Mouse (Mus musculus) c-Kit-positive CD71-negative TER-119-negative erythroid progenitor cells, embryonic 14.5 days (primary cell): ENCODE measurements around the gene Elmo1.

Source experiments
- DNase-seq: peaks from one replicate; pipeline ENCODE4 v3.0.0-alpha.2; 2013; ENCODE audit warnings: low read depth

The Elmo1 gene

DNA sequence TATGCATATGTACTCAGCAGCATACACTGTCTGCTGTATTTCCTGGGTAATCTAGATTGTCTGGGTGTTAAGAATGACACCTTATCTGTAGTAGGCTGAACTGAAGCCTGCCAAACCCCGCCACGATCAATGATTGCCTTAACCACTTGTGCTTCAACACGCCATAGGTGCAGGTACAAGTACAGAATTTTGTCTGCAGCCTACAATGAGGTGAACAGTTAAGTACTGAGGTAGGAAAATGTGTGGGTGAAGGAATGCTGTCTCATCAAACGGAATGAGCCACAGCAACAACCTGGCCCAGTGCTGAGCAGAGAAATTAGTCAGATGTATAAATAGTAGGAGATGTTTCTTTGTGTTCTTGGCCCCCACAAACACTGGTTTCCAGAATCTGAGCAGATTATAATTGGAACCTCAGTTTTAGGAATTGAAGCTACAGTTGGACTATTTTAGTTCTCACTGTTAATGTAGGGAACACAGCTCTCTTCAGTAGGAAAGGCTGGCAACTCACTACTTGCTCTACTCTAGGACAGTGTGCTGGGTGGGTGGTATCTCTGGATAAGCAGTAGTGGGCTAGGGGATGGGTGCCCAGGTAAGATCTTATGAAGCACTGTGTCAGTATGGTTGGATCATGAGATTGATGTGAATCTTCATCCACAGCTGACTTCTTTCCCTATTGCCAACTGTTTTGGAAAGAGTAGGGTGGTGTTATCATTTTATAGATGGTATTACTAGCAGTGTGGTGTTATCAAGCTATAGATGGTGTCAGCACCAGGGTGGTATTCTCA is 4.7 kb downstream of the Elmo1 start:
- DNase-seq = no peak

DNA sequence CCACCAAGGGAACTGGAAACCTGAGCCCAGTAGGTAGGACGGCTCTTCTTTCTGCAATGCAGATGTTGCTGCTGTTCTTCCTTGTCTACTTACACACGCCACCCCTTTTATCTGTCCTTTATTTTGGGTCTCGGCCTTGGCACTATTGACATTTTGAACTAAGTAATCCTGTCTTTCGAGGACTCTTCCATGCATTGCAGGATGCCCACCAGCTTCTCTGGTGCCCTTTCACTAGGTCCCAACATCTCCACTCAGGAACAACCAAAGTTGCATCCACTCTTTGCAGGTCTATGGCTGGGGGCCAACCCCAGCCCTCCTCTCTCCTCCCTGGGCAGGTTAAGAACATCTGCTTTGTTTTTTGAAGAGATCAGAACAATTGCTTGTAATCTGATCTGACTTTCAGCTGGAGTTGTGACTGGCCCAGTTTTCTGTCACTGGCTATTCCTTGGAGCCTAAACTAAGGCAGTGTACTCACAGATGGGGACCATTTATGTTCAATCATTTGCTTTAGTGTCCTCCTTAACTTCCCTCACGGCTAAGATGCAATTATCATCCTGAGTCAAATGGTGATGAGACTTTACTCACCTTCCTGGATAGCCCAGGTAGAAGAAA is 6.7 kb downstream of the Elmo1 start:
- DNase-seq = no peak

DNA sequence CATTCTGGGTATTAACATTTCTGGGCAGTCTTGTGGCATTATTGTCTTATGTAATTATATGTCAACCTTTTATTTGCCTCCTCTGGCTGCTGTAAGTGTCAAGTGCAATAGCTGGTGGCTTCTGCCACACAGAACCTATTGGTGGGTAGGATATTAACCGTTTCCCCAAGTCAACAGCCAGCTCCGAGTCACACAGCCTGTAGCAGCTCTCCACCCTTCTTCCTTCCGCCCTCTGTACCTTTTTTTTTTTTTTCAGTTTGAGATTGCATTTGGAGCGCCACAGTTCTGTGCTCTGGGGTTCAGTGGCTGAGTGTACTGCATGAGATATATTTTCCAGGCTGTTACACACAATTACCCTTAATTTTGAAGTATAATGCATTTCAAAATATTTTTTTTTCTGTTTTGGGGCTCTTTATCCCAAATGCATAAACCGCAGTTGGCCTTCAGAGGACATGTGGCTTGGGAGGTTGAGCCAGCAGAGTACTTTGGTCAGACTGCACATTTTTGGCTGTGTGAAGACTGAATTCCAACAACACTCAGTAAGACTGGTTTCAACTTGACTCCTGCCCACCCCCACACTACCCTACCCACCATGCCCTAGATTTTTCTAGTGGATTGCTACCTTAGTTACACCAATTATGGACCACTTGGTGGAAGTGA is 7.7 kb downstream of the Elmo1 start:
- no peak for DNase-seq

DNA sequence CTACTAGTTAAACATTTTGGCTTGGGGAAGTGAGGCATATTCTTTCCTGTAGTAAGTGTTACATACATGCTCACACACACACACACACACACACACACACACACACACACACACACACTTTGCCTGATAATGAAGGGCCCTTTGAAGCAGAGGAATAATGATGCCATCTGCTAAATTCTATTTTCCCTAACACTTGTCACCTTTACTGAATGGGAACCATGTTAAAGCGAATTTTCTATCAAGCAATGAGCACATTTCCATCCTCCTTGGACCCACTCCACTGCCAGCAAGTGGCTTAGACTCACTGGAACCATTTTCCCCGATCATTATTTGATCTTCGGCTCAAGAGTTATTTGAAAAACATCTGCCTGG is 8.2 kb downstream of the Elmo1 start:
- DNase-seq = no peak

DNA sequence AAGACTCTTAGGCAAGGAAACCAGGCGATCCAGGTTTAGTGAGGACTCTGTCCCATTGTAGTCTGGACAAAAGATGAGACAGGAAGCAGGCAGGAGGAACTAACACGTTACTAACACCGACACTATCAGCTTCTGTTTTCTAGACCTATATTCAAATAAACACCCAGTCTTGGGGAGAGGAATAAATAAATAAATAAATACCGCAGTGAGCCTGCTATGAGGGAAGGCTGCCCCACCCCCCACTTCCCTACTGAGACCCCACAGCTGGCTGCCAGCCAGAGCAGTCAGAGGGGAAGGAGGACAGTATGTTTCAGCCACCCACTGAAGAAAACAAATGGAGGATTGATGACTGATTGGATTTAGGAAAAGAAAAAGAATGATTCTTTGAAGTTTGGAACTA is 9.2 kb downstream of the Elmo1 start:
- DNase-seq = no peak

DNA sequence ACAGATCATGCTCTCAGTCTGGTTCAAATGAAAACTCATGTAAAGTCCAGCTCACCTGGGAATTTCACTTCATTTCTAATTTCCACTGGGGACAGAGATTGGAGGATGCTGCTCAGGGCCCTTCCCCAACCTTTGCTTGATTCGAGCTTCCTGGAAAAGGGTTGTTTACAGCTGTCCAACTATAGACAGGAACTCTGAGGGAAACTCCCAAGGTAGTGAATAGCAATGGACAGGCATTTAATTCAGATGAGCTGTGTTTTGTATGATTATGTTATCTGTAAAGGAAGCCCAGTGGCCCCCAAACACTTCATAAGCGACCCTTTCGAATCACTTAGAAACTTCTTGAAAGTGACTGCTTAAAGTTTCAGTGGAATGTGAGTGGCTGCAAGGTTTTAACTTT is 10.0 kb downstream of the Elmo1 start:
- no peak for DNase-seq

- DNase-seq = no peak
Measured at GRCm38 (mm10) chr13:20101691-20102090, 11.3 kb downstream of the Elmo1 start.

- DNase-seq = no peak
Measured at GRCm38 (mm10) chr13:20104791-20105190, 14.4 kb downstream of the Elmo1 start.

GRCm38 (mm10) chr13:20105996-20106395 is 15.6 kb downstream of the Elmo1 start:
- DNase-seq = no peak

GRCm38 (mm10) chr13:20107953-20108498 is 17.6 kb downstream of the Elmo1 start:
- DNase-seq = no peak

DNA sequence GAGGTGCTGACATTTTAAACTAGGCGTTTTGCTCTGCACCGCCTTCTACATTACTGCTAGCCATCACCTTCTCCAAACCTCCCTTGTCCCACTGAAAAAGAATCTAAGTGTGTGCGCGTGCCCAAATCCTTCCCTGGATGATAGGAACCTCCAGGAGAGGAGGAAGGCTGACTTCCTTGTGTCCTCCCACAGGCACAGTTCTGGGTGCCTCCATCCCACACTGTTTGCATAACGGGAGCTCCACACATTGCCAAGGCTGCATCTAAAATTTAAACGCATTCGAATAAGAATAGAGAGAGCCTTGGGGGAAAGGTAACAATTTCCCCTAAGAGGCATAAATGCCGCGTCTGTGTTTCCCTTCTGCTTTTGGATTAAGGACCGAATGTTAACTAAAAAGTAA is 18.6 kb downstream of the Elmo1 start:
- no peak for DNase-seq

DNA sequence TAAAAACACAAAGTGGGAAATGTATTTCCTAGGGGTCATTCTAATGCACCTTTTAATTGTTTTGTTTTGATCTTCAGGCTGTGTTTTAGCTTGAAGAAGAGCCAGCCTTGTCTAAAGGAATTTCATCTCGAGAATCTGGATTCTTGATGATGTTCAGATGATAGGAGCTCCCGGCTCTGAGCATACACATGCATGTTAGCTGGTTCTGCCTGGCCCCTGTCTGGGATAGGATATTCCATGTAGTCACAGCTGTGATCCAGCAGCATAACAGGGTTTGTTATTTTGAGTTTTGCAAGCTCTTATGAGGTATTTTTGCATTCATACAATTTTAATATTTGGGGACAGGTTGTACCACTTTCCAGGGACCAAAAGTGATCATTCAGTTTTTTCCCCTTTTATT is 19.1 kb downstream of the Elmo1 start:
- DNase-seq = no peak

DNA sequence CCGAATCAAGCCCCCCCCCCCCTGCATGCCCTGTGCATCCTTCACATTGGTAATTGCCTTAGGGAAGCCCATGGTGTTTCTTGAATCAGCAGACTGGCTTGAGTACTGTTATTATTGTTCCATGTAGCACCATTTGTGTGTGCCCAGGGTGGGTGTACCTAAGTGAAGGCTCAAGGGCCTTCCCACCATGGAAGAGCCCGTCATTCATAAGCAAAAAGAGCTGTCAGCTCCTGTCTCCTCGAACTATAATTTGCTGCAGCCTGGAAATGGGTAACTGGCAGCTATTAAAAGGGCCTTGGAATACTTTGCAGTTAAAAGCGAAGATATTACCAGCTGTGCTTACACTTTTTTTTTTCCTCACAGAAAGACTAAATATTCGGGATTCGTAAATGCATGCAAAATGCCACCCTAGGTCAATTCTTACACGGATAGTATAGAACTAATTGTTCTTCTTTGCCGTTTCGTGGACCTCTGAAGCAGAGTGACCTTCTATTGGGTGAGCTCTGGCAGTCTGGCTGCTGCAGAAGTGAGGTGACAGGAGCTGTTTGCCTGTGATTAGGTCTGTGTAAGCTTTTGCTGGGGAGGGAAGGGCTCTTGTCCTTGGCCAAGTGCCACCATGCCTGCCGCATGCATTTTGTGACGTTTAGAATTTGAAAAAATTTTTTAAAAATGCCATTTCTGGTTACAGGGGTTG is 19.7 kb downstream of the Elmo1 start:
- no peak for DNase-seq

- no peak for DNase-seq
Measured at GRCm38 (mm10) chr13:20111256-20111800, 20.9 kb downstream of the Elmo1 start.

GRCm38 (mm10) chr13:20115131-20115907 is 24.9 kb downstream of the Elmo1 start:
- DNase-seq = no peak

- DNase-seq = no peak
Measured at GRCm38 (mm10) chr13:20116019-20116418, 25.6 kb downstream of the Elmo1 start.

GRCm38 (mm10) chr13:20116868-20117510 is 26.6 kb downstream of the Elmo1 start:
- no peak for DNase-seq

DNA sequence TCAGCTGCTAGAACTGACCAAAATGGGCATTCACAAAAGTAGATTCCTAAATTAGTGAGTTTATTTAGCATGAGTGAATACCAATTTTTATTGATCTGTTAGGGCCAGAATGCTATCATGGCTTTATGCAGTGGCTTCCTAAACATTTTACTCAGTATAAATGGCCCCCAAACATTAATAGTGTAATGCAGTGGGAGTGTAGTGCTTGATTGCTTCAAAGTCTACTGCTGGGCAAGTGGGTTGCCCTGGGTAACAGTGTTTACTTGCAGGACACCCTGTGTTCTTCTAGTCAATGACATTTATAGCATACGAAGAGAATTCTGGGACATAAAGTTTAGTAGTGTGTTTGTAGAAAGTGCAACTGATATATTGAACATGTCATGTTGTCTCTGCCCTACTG is 27.3 kb downstream of the Elmo1 start:
- no peak for DNase-seq

DNA sequence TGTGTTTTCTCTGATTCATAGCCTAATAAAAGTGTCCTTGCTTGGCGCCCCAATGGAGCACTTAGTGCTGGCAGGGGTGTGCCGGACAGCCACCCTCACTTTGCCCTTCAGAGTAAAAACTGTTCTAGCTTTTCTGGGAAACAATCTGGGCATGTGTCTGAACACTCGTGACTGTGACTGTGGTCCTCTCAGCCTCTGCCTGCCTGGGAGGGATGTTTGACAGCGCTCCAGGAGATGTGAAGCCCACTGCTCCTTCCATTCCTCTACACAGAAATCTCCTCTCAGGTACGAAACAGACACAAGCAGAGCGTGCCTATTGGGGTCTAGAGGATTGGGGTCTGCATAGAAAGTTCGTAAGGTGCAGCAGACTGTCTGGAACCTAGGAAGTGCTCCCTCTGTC is 28.5 kb downstream of the Elmo1 start:
- DNase-seq = no peak

DNA sequence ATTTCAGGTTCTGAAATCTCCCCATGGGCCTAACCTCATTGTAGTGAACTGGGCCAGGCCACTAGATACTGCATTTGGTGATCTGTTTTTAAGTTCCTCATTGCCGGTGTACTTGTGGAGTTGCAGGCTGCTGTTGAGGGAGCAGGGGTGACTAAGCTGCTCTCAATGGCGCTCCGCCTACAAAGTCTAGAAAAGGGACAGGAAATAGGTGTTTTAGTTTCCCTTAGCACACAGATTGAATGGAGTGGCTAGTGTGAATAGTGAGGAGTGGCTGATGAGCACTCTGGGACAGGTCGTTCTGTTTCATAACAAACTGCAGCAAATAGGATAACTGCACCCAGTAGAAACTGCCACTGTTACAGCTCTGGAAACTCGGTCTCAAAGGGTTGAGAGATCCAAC is 30.3 kb downstream of the Elmo1 start:
- DNase-seq = no peak
